Mouse (Mus musculus) intestine, embryonic 16.5 days (tissue): Measurements from ENCODE around the gene Esrrg. TPM values are rescaled to one million over a fixed set of nuclear protein-coding genes. Genes with fewer than 3 reads are reported as not detected.

Experiments
- ATAC-seq: fragments of 200-750 bp; cut with Nextera tagmentation; 2 replicates; pipeline ENCODE4 v1.8.0; 2017; ENCODE audit warnings: moderate TSS enrichment, moderate library complexity
- H3K27ac ChIP-seq: fragments of 300-500 bp; sonication (generic); 2 replicates; pipeline ENCODE4 v1.5.1; 2014; ENCODE audit warnings: mild to moderate bottlenecking, low read length
- H3K27me3 ChIP-seq: fragments of 300-500 bp; sonication (generic); replicated peaks from 2 replicates; pipeline ENCODE4 v1.6.1; 2014; ENCODE audit warnings: low read length, control low read depth, mixed read lengths; ENCODE audit not compliant: control insufficient read depth, insufficient read depth
- H3K36me3 ChIP-seq: fragments of 300-500 bp; sonication (generic); 2 replicates; pipeline ENCODE4 v1.6.1; 2014; ENCODE audit warnings: low read length, control low read depth; ENCODE audit not compliant: control insufficient read depth, insufficient read depth
- H3K4me1 ChIP-seq: fragments of 300-500 bp; sonication (generic); 2 replicates; pipeline ENCODE4 v1.6.1; 2014; ENCODE audit warnings: low read length, control low read depth, mixed read lengths; ENCODE audit not compliant: control insufficient read depth, insufficient read depth
- H3K4me2 ChIP-seq: fragments of 300-500 bp; sonication (generic); 2 replicates; pipeline ENCODE4 v1.6.1; 2014; ENCODE audit warnings: low read depth, low read length, control low read depth
- H3K4me3 ChIP-seq: fragments of 300-500 bp; sonication (generic); 2 replicates; pipeline ENCODE4 v1.5.1; 2014; ENCODE audit warnings: mild to moderate bottlenecking, low read length
- H3K9ac ChIP-seq: fragments of 300-500 bp; sonication (generic); 2 replicates; pipeline ENCODE4 v1.6.1; 2014; ENCODE audit warnings: low read depth, low read length
- H3K9me3 ChIP-seq: fragments of 300-500 bp; sonication (generic); 2 replicates; pipeline ENCODE4 v1.6.1; 2016; ENCODE audit warnings: low read length, control low read depth; ENCODE audit not compliant: control insufficient read depth
- WGBS: fragments of 180-500 bp; shearing (Covaris S2); extraction: QIAGEN DNeasy Blood & Tissue Kit; methylation state at CpG from one replicate; pipeline ENCODE4 v1.1.7; 2014; 5-methylcytosine and 5-hydroxymethylcytosine counted together
- polyA plus RNA-seq: library from polyadenylated mRNA; unstranded; fragments of >200 nt; fragmentation: Nextera tagmentation; extraction: Ambion mirVana; gene quantifications from 2 replicates; pipeline ENCODE4 v1.2.1, GENCODE M21; 2015

The Esrrg gene
- polyA plus RNA-seq, 1 experiment from 2014 or later = 3.6 TPM

- H3K9me3 ChIP-seq = no peaks in the 10 kb centered on the region
- no peak overlapping the region for H3K9ac ChIP-seq
- H3K36me3 ChIP-seq = no peaks in the 10 kb centered on the region
- H3K4me3 ChIP-seq = no peak overlapping the region
- H3K27ac ChIP-seq = no peak overlapping the region
- H3K27me3 ChIP-seq = no peaks in the 10 kb centered on the region
- peaks cover 5% of the 10 kb centered on the region; the same call in 1 of the 2 replicates for H3K4me1 ChIP-seq
- ATAC-seq = no peak
- no peak overlapping the region for H3K4me2 ChIP-seq
- WGBS = 87% methylated on average over 8 of the region's 8 CpGs
These were observed 511.2 kb downstream of the Esrrg start for GRCm38 (mm10) chr1:188119806-188120205.

DNA sequence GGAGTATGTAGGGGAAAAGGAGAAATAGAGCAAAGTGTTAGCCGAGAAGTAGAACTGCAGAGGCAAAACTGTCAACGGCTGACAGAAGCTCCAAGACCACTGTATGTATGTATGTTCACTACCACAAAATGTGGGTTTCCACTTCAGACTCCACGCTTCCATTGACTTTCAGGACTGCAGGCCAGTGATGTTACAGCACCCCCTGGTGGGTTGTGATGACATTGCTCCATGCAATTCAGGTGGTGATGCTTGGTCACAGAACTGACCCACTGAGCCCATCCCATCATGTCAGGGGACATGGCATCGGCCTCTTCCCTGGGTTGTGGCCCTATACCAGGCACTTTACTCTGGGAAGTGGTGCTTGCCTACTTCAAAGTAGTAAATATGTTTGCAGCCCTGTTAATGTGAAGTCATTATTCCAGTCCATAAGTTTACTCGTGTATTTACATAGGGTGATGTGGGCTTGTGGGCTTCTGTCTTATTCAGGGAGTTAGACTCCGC, 517.0 kb downstream of the Esrrg start:
- Histone ChIP-seq H3K9ac (no peak overlapping the region), H3K27ac (no peak overlapping the region), H3K36me3 (no peaks in the 10 kb centered on the region), H3K4me2 (no peak overlapping the region), H3K9me3 (no peaks in the 10 kb centered on the region), H3K4me3 (no peak overlapping the region), H3K27me3 (no peaks in the 10 kb centered on the region), H3K4me1 (no peaks in the 10 kb centered on the region)
- no peak for ATAC-seq
- 92% methylated on average over 6 of the region's 6 CpGs for whole genome bisulfite sequencing

- no peaks in the 10 kb centered on the region for H3K9me3 ChIP-seq
- ATAC-seq = no peak
- H3K4me1 ChIP-seq = no peaks in the 10 kb centered on the region
- no peaks in the 10 kb centered on the region for H3K27me3 ChIP-seq
- no peak overlapping the region for H3K27ac ChIP-seq
- H3K9ac ChIP-seq = no peak overlapping the region
- H3K4me2 ChIP-seq = no peak overlapping the region
- no peak overlapping the region for H3K4me3 ChIP-seq
- no peaks in the 10 kb centered on the region for H3K36me3 ChIP-seq
- 42% methylated on average over 5 of the region's 5 CpGs for WGBS
These were observed 527.5 kb downstream of the Esrrg start for GRCm38 (mm10) chr1:188136126-188136525.

- no peaks in the 10 kb centered on the region for H3K36me3 ChIP-seq
- H3K4me2 ChIP-seq = no peak overlapping the region
- H3K27me3 ChIP-seq = no peaks in the 10 kb centered on the region
- no peak for ATAC-seq
- H3K4me3 ChIP-seq = no peak overlapping the region
- WGBS = 54% methylated on average over 4 of the region's 4 CpGs
- H3K9me3 ChIP-seq = no peaks in the 10 kb centered on the region
- H3K4me1 ChIP-seq = no peaks in the 10 kb centered on the region
- no peak overlapping the region for H3K27ac ChIP-seq
- no peak overlapping the region for H3K9ac ChIP-seq
These were observed 530.9 kb downstream of the Esrrg start for GRCm38 (mm10) chr1:188139473-188139872.

DNA sequence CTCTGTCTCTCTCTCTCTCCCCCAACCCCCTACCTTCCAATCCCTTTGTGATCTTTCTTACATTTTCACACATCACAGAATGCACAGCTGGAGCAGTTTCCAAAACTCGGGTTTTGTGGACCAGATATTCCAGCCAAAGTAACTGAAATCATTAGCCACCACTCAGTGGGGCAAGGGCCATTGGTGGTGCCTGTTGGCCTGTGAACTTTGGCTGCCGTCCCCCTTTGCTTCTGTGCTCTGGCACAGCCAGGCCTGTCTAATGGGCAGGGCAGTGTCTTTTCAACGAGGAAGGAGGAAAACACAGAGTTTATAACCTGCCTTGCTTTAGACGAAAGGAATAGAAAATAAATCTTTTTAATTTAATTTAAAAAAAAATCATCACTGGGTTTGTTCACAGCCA, 531.6 kb downstream of the Esrrg start:
- Histone ChIP-seq H3K27me3 (no peaks in the 10 kb centered on the region), H3K4me1 (no peaks in the 10 kb centered on the region), H3K27ac (no peak overlapping the region), H3K9me3 (no peaks in the 10 kb centered on the region), H3K4me3 (no peak overlapping the region), H3K4me2 (no peak overlapping the region), H3K36me3 (no peaks in the 10 kb centered on the region), H3K9ac (no peak overlapping the region)
- 69% methylated on average over 4 of the region's 4 CpGs for WGBS
- no peak for ATAC-seq

GRCm38 (mm10) chr1:188147381-188148156, 539.0 kb downstream of the Esrrg start:
- 76% methylated on average over 12 of the region's 12 CpGs for WGBS
- no peak overlapping the region for H3K4me3 ChIP-seq
- H3K4me2 ChIP-seq = no peak overlapping the region
- H3K36me3 ChIP-seq = no peaks in the 10 kb centered on the region
- H3K9me3 ChIP-seq = no peaks in the 10 kb centered on the region
- ATAC-seq = no peak
- no peak overlapping the region for H3K9ac ChIP-seq
- H3K27ac ChIP-seq = no peak overlapping the region
- no peaks in the 10 kb centered on the region for H3K27me3 ChIP-seq
- no peaks in the 10 kb centered on the region for H3K4me1 ChIP-seq

DNA sequence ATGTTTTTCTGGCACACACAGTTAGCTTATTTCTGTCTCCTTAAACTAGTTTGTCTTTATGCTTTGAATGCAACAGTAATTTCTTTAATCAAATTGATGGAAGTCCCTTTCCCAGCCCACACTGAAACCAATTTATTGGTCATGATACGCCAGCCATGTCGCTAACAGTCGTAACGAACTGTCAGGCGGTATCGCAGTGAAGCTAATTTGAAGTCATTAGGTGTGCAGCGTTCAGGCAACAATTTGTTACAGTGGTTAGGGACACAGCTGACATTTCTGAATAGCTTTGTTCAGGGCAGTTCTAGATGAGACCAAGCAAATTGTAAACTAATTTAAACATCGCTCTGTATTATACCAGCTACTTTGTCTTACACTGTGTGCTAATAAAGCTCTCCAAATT, 542.5 kb downstream of the Esrrg start:
- Histone ChIP-seq H3K9ac (no peak overlapping the region), H3K9me3 (no peaks in the 10 kb centered on the region), H3K27me3 (no peaks in the 10 kb centered on the region), H3K4me3 (no peak overlapping the region), H3K36me3 (no peaks in the 10 kb centered on the region), H3K4me2 (no peak overlapping the region), H3K27ac (no peak overlapping the region), H3K4me1 (no peaks in the 10 kb centered on the region)
- WGBS = 90% methylated on average over 8 of the region's 8 CpGs
- no peak for ATAC-seq

DNA sequence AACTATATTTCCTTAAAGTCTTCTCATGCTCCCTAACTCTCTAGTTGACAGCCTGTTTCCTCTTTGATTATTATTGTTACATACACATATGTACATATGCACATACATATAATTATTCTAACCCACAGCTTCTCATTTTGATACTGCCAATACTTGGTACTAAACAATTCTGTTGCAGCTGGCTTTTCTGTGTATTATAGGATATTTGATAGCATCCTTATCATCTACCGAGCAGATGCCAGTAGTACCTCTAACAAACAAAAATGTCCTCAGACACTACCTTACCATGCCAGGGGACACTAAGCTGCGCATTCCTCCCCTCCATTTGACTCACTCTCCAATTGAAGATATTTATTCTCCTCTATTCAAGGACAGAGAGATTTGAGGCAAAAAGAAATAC, 543.4 kb downstream of the Esrrg start:
- no peak overlapping the region for H3K4me2 ChIP-seq
- H3K27ac ChIP-seq = no peak overlapping the region
- H3K9me3 ChIP-seq = no peaks in the 10 kb centered on the region
- ATAC-seq = no peak
- no peak overlapping the region for H3K4me3 ChIP-seq
- 98% methylated on average over 2 of the region's 2 CpGs for WGBS
- H3K9ac ChIP-seq = no peak overlapping the region
- no peaks in the 10 kb centered on the region for H3K27me3 ChIP-seq
- H3K36me3 ChIP-seq = no peaks in the 10 kb centered on the region
- H3K4me1 ChIP-seq = no peaks in the 10 kb centered on the region

GRCm38 (mm10) chr1:188153665-188154064, 545.1 kb downstream of the Esrrg start:
- no peak overlapping the region for H3K9ac ChIP-seq
- H3K4me1 ChIP-seq = no peaks in the 10 kb centered on the region
- no peak overlapping the region for H3K27ac ChIP-seq
- no peaks in the 10 kb centered on the region for H3K9me3 ChIP-seq
- H3K36me3 ChIP-seq = no peaks in the 10 kb centered on the region
- H3K4me3 ChIP-seq = no peak overlapping the region
- H3K4me2 ChIP-seq = no peak overlapping the region
- 69% methylated on average over 2 of the region's 2 CpGs for WGBS
- ATAC-seq = no peak
- H3K27me3 ChIP-seq = no peaks in the 10 kb centered on the region
